In the genomic region with DNA sequence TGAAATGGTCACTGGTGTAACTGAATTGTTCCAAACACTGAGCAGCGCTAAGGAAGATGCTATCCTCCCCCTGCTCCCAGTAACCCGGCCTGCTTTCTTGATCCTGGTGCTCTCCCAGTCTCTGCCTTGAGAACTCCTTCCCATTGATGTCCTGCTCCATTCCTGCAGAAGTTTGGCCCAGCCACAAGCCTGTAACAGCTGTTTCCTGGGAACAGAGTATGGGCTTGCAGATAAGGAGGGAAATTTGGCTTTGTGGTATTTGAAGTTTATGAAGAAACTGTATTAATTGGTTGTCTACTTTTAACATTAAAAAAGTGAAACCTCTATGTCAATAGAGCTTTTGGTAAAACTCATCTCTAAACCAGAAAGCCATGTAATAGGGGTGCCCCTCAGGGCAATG, we compare ENCODE assay signal across 34 mouse cellular contexts. TPM values are rescaled to one million over a fixed set of nuclear protein-coding genes. Genes with fewer than 3 reads are reported as not detected.
"Had no signal": no experiment of that assay in that cellular context is flagged by ENCODE, and none has a peak within 500 bp of the region (broad histone marks: within the 10 kb centered on the region; RNA-seq: fewer than 3 reads in every experiment).

No protein-coding gene starts in this region.

- ATAC-seq: liver, embryonic 12.5 days; liver, postnatal 0 days; lung, postnatal 0 days; midbrain, embryonic 13.5 days; midbrain, embryonic 15.5 days; midbrain, embryonic 16.5 days had no signal

- H3K27me3 ChIP-seq: limb, embryonic 12.5 days; limb, embryonic 13.5 days; limb, embryonic 15.5 days; liver, embryonic 12.5 days; liver, embryonic 13.5 days; lung, embryonic 15.5 days; midbrain, embryonic 12.5 days; midbrain, embryonic 13.5 days; midbrain, embryonic 15.5 days; neural tube, embryonic 12.5 days; neural tube, embryonic 13.5 days had no signal

- H3K36me3 ChIP-seq: limb, embryonic 10.5 days; limb, embryonic 12.5 days; limb, embryonic 13.5 days; limb, embryonic 15.5 days; liver, embryonic 12.5 days; liver, embryonic 13.5 days; liver, embryonic 15.5 days; lung, embryonic 15.5 days; midbrain, embryonic 10.5 days; midbrain, embryonic 12.5 days; midbrain, embryonic 13.5 days; midbrain, embryonic 15.5 days; neural tube, embryonic 12.5 days; neural tube, embryonic 13.5 days had no signal

- H3K9ac ChIP-seq: limb, embryonic 12.5 days; limb, embryonic 13.5 days; limb, embryonic 15.5 days; liver, embryonic 12.5 days; liver, embryonic 13.5 days; liver, embryonic 14.5 days; liver, embryonic 15.5 days; liver, postnatal 0 days; lung, embryonic 14.5 days; lung, embryonic 15.5 days; midbrain, embryonic 12.5 days; midbrain, embryonic 13.5 days; midbrain, embryonic 15.5 days; neural tube, embryonic 12.5 days; neural tube, embryonic 13.5 days had no signal

- H3K4me1 ChIP-seq: limb, embryonic 10.5 days; limb, embryonic 12.5 days; limb, embryonic 13.5 days; limb, embryonic 15.5 days; liver, embryonic 12.5 days; liver, embryonic 13.5 days; liver, embryonic 15.5 days; lung, embryonic 15.5 days; midbrain, embryonic 12.5 days; midbrain, embryonic 13.5 days; midbrain, embryonic 15.5 days; neural tube, embryonic 12.5 days; neural tube, embryonic 13.5 days had no signal

- H3K4me3 ChIP-seq: limb, embryonic 10.5 days; limb, embryonic 12.5 days; limb, embryonic 13.5 days; limb, embryonic 15.5 days; liver, embryonic 12.5 days; liver, embryonic 13.5 days; liver, embryonic 15.5 days; lung, embryonic 15.5 days; midbrain, embryonic 10.5 days; midbrain, embryonic 12.5 days; midbrain, embryonic 13.5 days; midbrain, embryonic 15.5 days; myocyte; neural tube, embryonic 12.5 days; neural tube, embryonic 13.5 days had no signal

- H3K27ac ChIP-seq: limb, embryonic 10.5 days; limb, embryonic 12.5 days; limb, embryonic 13.5 days; limb, embryonic 15.5 days; liver, embryonic 12.5 days; liver, embryonic 13.5 days; liver, embryonic 14.5 days; liver, embryonic 15.5 days; lung, embryonic 15.5 days; macrophage; midbrain, embryonic 10.5 days; midbrain, embryonic 12.5 days; midbrain, embryonic 13.5 days; midbrain, embryonic 15.5 days; neural tube, embryonic 12.5 days; neural tube, embryonic 13.5 days had no signal

- DNase-seq: left cerebral cortex, postnatal 4 days; liver; liver, embryonic 13.5 days; liver, postnatal 0 days; lung, adult 2 months; lung, embryonic 14.5 days; lung, postnatal 10 days; lung, postnatal 14 days; lung, postnatal 36 days; lung, postnatal 4 days; midbrain, embryonic 14.5 days had no signal

- H3K9me3 ChIP-seq: limb, embryonic 10.5 days; limb, embryonic 12.5 days; limb, embryonic 13.5 days; limb, embryonic 15.5 days; liver, embryonic 12.5 days; liver, embryonic 13.5 days; liver, embryonic 15.5 days; lung, embryonic 15.5 days; midbrain, embryonic 10.5 days; midbrain, embryonic 12.5 days; midbrain, embryonic 13.5 days; midbrain, embryonic 15.5 days; neural tube, embryonic 12.5 days; neural tube, embryonic 13.5 days had no signal

RNA-seq across cellular contexts. Expression of a gene that starts 10.6 kb away (rescaled TPM):
- total RNA-seq: megakaryocyte progenitor cell, adult 5-6 weeks; megakaryocyte-erythroid progenitor cell, adult 5-6 weeks; monocyte, adult 5-6 weeks had no signal
- polyA plus RNA-seq: limb, embryonic 12.5 days; limb, embryonic 13.5 days; limb, embryonic 15.5 days; liver, adult 2 months; lung, adult 2 months; lung, embryonic 16.5 days; lung, postnatal 0 days; macrophage; myocyte had no signal

RNA-seq across cellular contexts. Expression of a gene that starts 35.0 kb away (rescaled TPM):
- total RNA-seq: monocyte, adult 5-6 weeks had no signal
